ENCODE assay signal across 9 mouse cellular contexts in genomic region chr17:33526506-33526905, GRCm38 (mm10). TPM values are rescaled to one million over a fixed set of nuclear protein-coding genes. Genes with fewer than 3 reads are reported as not detected.
DNase-seq lines count a peak whose midpoint lies in the region; ATAC-seq and TF ChIP-seq lines count a peak whose summit lies in the region.
"Had no signal": no experiment of that assay in that cellular context is flagged by ENCODE, and none has a peak within 500 bp of the region (broad histone marks: within the 10 kb centered on the region; RNA-seq: fewer than 3 reads in every experiment).

No protein-coding gene starts in this region.

- H3K9ac ChIP-seq in kidney, embryonic 14.5 days (ENCODE audit: low read depth, low read length): no peak overlapping the region
- no peak overlapping the region for H3K9ac ChIP-seq in heart, postnatal 0 days (replicated peaks; ENCODE audit: low read depth, low read length)
- H3K9ac ChIP-seq: limb, embryonic 12.5 days had no signal

- no peak overlapping the region for H3K4me2 ChIP-seq in kidney, embryonic 14.5 days (replicated peaks; ENCODE audit: low read depth, low read length)
- no peak overlapping the region for H3K4me2 ChIP-seq in heart, postnatal 0 days (ENCODE audit: low read depth, low read length)

- H3K9me3 ChIP-seq in kidney, embryonic 14.5 days (ENCODE audit: control insufficient read depth, low read length): no peaks in the 10 kb centered on the region
- H3K9me3 ChIP-seq in embryonic facial prominence, embryonic 10.5 days: no peaks in the 10 kb centered on the region
- no peaks in the 10 kb centered on the region for H3K9me3 ChIP-seq in heart, postnatal 0 days (replicated peaks; ENCODE audit: control insufficient read depth, low read length)
- H3K9me3 ChIP-seq: limb, embryonic 12.5 days had no signal

- no peak for TF ChIP-seq CTCF in heart, postnatal 0 days (IDR thresholded peaks at IDR 0.05; ENCODE audit: low read depth)

- 58% methylated on average over 3 of the region's 3 CpGs for WGBS in kidney, embryonic 14.5 days
- WGBS in embryonic facial prominence, embryonic 10.5 days: 79% methylated on average over 3 of the region's 3 CpGs
- 66% methylated on average over 3 of the region's 3 CpGs for WGBS in heart, postnatal 0 days

- H3K4me1 ChIP-seq in kidney, embryonic 14.5 days (ENCODE audit: control insufficient read depth, insufficient read depth, low read length): peaks cover 7% of the 10 kb centered on the region; the same call in 1 of the 2 replicates
- H3K4me1 ChIP-seq in embryonic facial prominence, embryonic 10.5 days: peaks cover 47% of the 10 kb centered on the region
- H3K4me1 ChIP-seq in heart, postnatal 0 days (ENCODE audit: control insufficient read depth, insufficient read depth): peaks cover 9% of the 10 kb centered on the region; the same call in 1 of the 2 replicates

- H3K27me3 ChIP-seq in kidney, embryonic 14.5 days (ENCODE audit: control insufficient read depth, insufficient read depth, low read length): no peaks in the 10 kb centered on the region
- no peaks in the 10 kb centered on the region for H3K27me3 ChIP-seq in embryonic facial prominence, embryonic 10.5 days (replicated peaks; ENCODE audit: low read depth, poor library complexity, severe bottlenecking)
- H3K27me3 ChIP-seq in heart, postnatal 0 days (ENCODE audit: control insufficient read depth, insufficient read depth, low read length): no peaks in the 10 kb centered on the region
- H3K27me3 ChIP-seq: limb, embryonic 12.5 days had no signal

- intact Hi-C loops in left cerebral cortex, postnatal 25 days (cut with DNase I): no loop called here

- no peak overlapping the region for H3K4me3 ChIP-seq in kidney, embryonic 14.5 days (ENCODE audit: low read length)
- H3K4me3 ChIP-seq in embryonic facial prominence, embryonic 10.5 days: no peak overlapping the region
- H3K4me3 ChIP-seq in heart, postnatal 0 days (ENCODE audit: low read depth, low read length): no peak overlapping the region

- ATAC-seq in kidney, embryonic 14.5 days (ENCODE audit: low FRiP score, low TSS enrichment): no peak
- ATAC-seq in heart, postnatal 0 days (ENCODE audit: insufficient read depth, low read depth): no peak

- H3K36me3 ChIP-seq in kidney, embryonic 14.5 days (ENCODE audit: control insufficient read depth, insufficient read depth, low read length): peaks cover 33% of the 10 kb centered on the region
- H3K36me3 ChIP-seq in embryonic facial prominence, embryonic 10.5 days (replicated peaks): peaks cover 48% of the 10 kb centered on the region
- H3K36me3 ChIP-seq in heart, postnatal 0 days (replicated peaks; ENCODE audit: control insufficient read depth, insufficient read depth, low read length): peaks cover 33% of the 10 kb centered on the region

- no peak for TF ChIP-seq EP300 in heart, postnatal 0 days (IDR thresholded peaks at IDR 0.05; ENCODE audit: low read depth)

- peak; percentile 24 for DNase-seq in kidney, adult 11 months
- DNase-seq in embryonic facial prominence, embryonic 10.5 days (ENCODE audit: low spot score): no peak
- DNase-seq in heart, postnatal 0 days (ENCODE audit: low spot score): peak; percentile 42
- peak; percentile 56 for DNase-seq in lung, postnatal 14 days
- DNase-seq in T-cell, adult 2 months (ENCODE audit: low spot score): no peak
- no peak for DNase-seq in left cerebral cortex, postnatal 25 days (ENCODE audit: low spot score in 2 of 2)
- DNase-seq in left cerebral cortex, adult 18-20 months (ENCODE audit: low spot score in 2 of 2): no peak

- no peak overlapping the region for H3K27ac ChIP-seq in kidney, embryonic 14.5 days (ENCODE audit: low read depth, low read length)
- 0 out of 2 replicates have a peak overlapping the region, but pooled peaks have one; percentile 24 for H3K27ac ChIP-seq in embryonic facial prominence, embryonic 10.5 days (replicated peaks)
- no peak overlapping the region; the same call in 1 of the 2 replicates for H3K27ac ChIP-seq in heart, postnatal 0 days (ENCODE audit: low read depth)
- H3K27ac ChIP-seq: limb, embryonic 12.5 days had no signal

RNA-seq across cellular contexts. Expression of gene Adamts10, which starts 2.5 kb away (rescaled TPM):
- 35.1 and 49.3 TPM in 2 replicates for polyA plus RNA-seq in kidney, embryonic 14.5 days (2014; fragmentation: Nextera tagmentation; extraction: Ambion mirVana)
- polyA plus RNA-seq in embryonic facial prominence, embryonic 10.5 days (2016; fragmentation: Nextera tagmentation; extraction: Ambion mirVana): 58.3 and 70.1 TPM in 2 replicates
- total RNA-seq in heart, postnatal 0 days (2014; rRNA removed; ENCODE audit: low replicate concordance): 17.0 and 34.7 TPM in 2 replicates
- 13.6 and 14.8 TPM in 2 replicates for polyA plus RNA-seq in heart, postnatal 0 days (2015; fragmentation: Nextera tagmentation; extraction: Ambion mirVana)
- 10 to 100 TPM; 30.4 to 32.0 TPM for total RNA-seq in left cerebral cortex, postnatal 25 days (2021)
- total RNA-seq in left cerebral cortex, adult 18-20 months (2021): 10 to 100 TPM; 23.0 to 27.4 TPM

RNA-seq across cellular contexts. Expression of gene Myo1f, which starts 29.0 kb away (rescaled TPM):
- 0.96 and 2.3 TPM in 2 replicates for polyA plus RNA-seq in kidney, embryonic 14.5 days (2014; fragmentation: Nextera tagmentation; extraction: Ambion mirVana)
- polyA plus RNA-seq in embryonic facial prominence, embryonic 10.5 days (2016; fragmentation: Nextera tagmentation; extraction: Ambion mirVana): 2.0 and 2.3 TPM in 2 replicates
- 2.6 and 3.0 TPM in 2 replicates for total RNA-seq in heart, postnatal 0 days (2014; rRNA removed; ENCODE audit: low replicate concordance)
- 1.1 and 1.6 TPM in 2 replicates for polyA plus RNA-seq in heart, postnatal 0 days (2015; fragmentation: Nextera tagmentation; extraction: Ambion mirVana)
- total RNA-seq in left cerebral cortex, postnatal 25 days (2021): 1 to 10 TPM; 1.6 to 2.2 TPM
- total RNA-seq in left cerebral cortex, adult 18-20 months (2021): 1 to 10 TPM; 1.3 to 4.2 TPM

Comparison
In these comparisons a context has a peak if more than half of its experiments do, and no peak if none do; other contexts are left out.
1. DNase-seq: peak in kidney, adult 11 months (single experiment), heart, postnatal 0 days (single experiment) and lung, postnatal 14 days (single experiment); none in embryonic facial prominence, embryonic 10.5 days (single experiment), T-cell, adult 2 months (single experiment), left cerebral cortex, postnatal 25 days (0 of 2) and left cerebral cortex, adult 18-20 months (0 of 2).